In the genomic region with DNA sequence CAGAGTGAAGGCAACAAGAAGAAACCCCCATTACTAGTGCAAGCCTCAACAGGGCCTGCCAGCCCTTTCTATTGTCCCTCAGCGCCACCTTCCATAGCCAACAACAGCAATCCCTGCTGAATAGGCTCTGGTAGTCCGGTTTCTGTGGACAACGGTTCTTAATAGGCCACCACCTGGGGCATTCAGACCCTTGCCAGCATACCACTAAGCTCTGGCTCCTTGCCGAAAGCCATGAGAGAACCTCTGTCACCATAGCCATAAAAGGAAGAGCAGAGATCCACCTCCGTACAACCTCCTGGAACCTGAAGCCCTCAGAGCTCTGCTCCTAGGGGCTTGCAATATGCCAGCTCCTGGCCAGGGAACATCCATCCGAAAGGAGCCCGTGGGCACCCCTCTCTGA, we compare ENCODE assay signal across 12 mouse cellular contexts. TPM values are rescaled to one million over a fixed set of nuclear protein-coding genes. Genes with fewer than 3 reads are reported as not detected.
DNase-seq lines count a peak whose midpoint lies in the region; ATAC-seq and TF ChIP-seq lines count a peak whose summit lies in the region.
"Had no signal": no experiment of that assay in that cellular context is flagged by ENCODE, and none has a peak within 500 bp of the region (broad histone marks: within the 10 kb centered on the region; RNA-seq: fewer than 3 reads in every experiment).

No protein-coding gene starts in this region.

- ATAC-seq in forebrain, embryonic 12.5 days (ENCODE audit: low FRiP score): no peak
- peak; percentile 3; the same call in 1 of the 2 replicates for ATAC-seq in midbrain, embryonic 13.5 days

- peaks cover 3 to 31% of the 10 kb centered on the region in 2 experiments; a peak in 2 of 4 replicates for H3K4me1 ChIP-seq in ES-E14 (ENCODE audit: control insufficient read depth in 2 of 2, insufficient read depth in 2 of 2, low read length in 2 of 2, poor library complexity in 1 of 2)
- H3K4me1 ChIP-seq in forebrain, embryonic 12.5 days: peaks cover 45% of the 10 kb centered on the region
- peaks cover 47% of the 10 kb centered on the region for H3K4me1 ChIP-seq in midbrain, embryonic 13.5 days (replicated peaks)

- H3K36me3 ChIP-seq in ES-E14 (ENCODE audit: control insufficient read depth, insufficient read depth, low read length, poor library complexity, severe bottlenecking): no peaks in the 10 kb centered on the region
- no peaks in the 10 kb centered on the region for H3K36me3 ChIP-seq in forebrain, embryonic 12.5 days (replicated peaks)
- H3K36me3 ChIP-seq in midbrain, embryonic 13.5 days: no peaks in the 10 kb centered on the region

- intact Hi-C loops in left cerebral cortex, postnatal 10 days (cut with DNase I): loop anchor here (10.0 kb wide), 1 partner anchor 265 kb away; no protein-coding TSS in a partner anchor

- DNase-seq in ES-E14 (ENCODE audit: low read depth, low spot score): no peak
- DNase-seq in cerebellum, adult 11 months: peak; percentile 70
- DNase-seq in gastrocnemius, postnatal 4 days (ENCODE audit: low spot score in 2 of 2): no peak
- DNase-seq in thymus, postnatal 14 days: no peak
- DNase-seq in left cerebral cortex, postnatal 10 days (ENCODE audit: extremely low spot score in 1 of 2, low spot score in 2 of 2): no peak
- no peak for DNase-seq in lung, postnatal 36 days

- no peaks in the 10 kb centered on the region for H3K9me3 ChIP-seq in ES-E14 (ENCODE audit: control insufficient read depth, insufficient read depth, low read depth, low read length)
- no peaks in the 10 kb centered on the region for H3K9me3 ChIP-seq in forebrain, embryonic 12.5 days
- H3K9me3 ChIP-seq in midbrain, embryonic 13.5 days: no peaks in the 10 kb centered on the region

- WGBS in forebrain, embryonic 12.5 days: 22% methylated on average over 7 of the region's 7 CpGs
- WGBS in midbrain, embryonic 13.5 days: 27% methylated on average over 7 of the region's 7 CpGs

- in situ Hi-C loops in ES-E14 (cut with MboI; ENCODE audit: low sequenced_read_pairs in 2 of 2, unreplicated experiment in 2 of 2): no loop called here

- H3K9ac ChIP-seq in ES-E14 (ENCODE audit: insufficient read depth, low read depth, low read length, poor library complexity, severe bottlenecking): no peak overlapping the region
- peak overlapping the region; percentile 40; the same call in 1 of the 2 replicates for H3K9ac ChIP-seq in forebrain, embryonic 12.5 days
- H3K9ac ChIP-seq in midbrain, embryonic 13.5 days (replicated peaks): peak overlapping the region; percentile 59

- peak overlapping the region; percentile 40; the same call in 1 of the 2 replicates for H3K4me2 ChIP-seq in forebrain, embryonic 12.5 days
- peak overlapping the region; percentile 42 for H3K4me2 ChIP-seq in midbrain, embryonic 13.5 days (replicated peaks)
- H3K4me2 ChIP-seq: liver, embryonic 11.5 days had no signal

- H3K4me3 ChIP-seq in ES-E14 (ENCODE audit: insufficient read depth in 1 of 2, low read depth in 1 of 2, low read length in 2 of 2, poor library complexity in 1 of 2, severe bottlenecking in 1 of 2): no peak overlapping the region
- H3K4me3 ChIP-seq in forebrain, embryonic 12.5 days (replicated peaks): no peak overlapping the region
- no peak overlapping the region for H3K4me3 ChIP-seq in midbrain, embryonic 13.5 days (replicated peaks)
- H3K4me3 ChIP-seq: myocyte had no signal

- H3K27me3 ChIP-seq in forebrain, embryonic 12.5 days: peaks cover 7% of the 10 kb centered on the region; the same call in 1 of the 2 replicates
- H3K27me3 ChIP-seq in midbrain, embryonic 13.5 days: no peaks in the 10 kb centered on the region

- H3K27ac ChIP-seq in ES-E14 (ENCODE audit: insufficient read depth, low read depth, low read length, poor library complexity, severe bottlenecking): peak overlapping the region; percentile 32; the same call in 1 of the 2 replicates
- peak overlapping the region; percentile 89 for H3K27ac ChIP-seq in forebrain, embryonic 12.5 days
- H3K27ac ChIP-seq in midbrain, embryonic 13.5 days: peak overlapping the region; percentile 93

TF ChIP-seq in ES-E14, 5 proteins besides CTCF, POLR2A, EP300 and RAD21:
- TF ChIP-seq HCFC1 (IDR thresholded peaks at IDR 0.05; ENCODE audit: borderline replicate concordance, insufficient read depth, low read length) (no peak), MAFK (IDR thresholded peaks at IDR 0.05; ENCODE audit: insufficient read depth, low read depth, low read length) (no peak), ZC3H11A (IDR thresholded peaks at IDR 0.05; ENCODE audit: borderline replicate concordance, low read depth, low read length) (no peak), CHD2 (IDR thresholded peaks at IDR 0.05; ENCODE audit: low read depth, low read length) (no peak), ZNF384 (IDR thresholded peaks at IDR 0.05; ENCODE audit: low read depth, low read length) (no peak)

RNA-seq across cellular contexts. Expression of a gene that starts 5.0 kb away (rescaled TPM):
- 0.18 and 0.90 TPM in 2 replicates for total RNA-seq in ES-E14 (2012; rRNA removed)
- polyA plus RNA-seq in forebrain, embryonic 12.5 days (2016; fragmentation: Nextera tagmentation; extraction: Ambion mirVana): 0.34 and 0.45 TPM in 2 replicates
- polyA plus RNA-seq in midbrain, embryonic 13.5 days (2015; fragmentation: Nextera tagmentation; extraction: Ambion mirVana): 0.17 and 0.23 TPM in 2 replicates
- under 1 TPM; 0.10 to 0.15 TPM for total RNA-seq in gastrocnemius, postnatal 4 days (2021)
- 1 to 10 TPM; 1.3 to 2.0 TPM for total RNA-seq in left cerebral cortex, postnatal 10 days (2021)
- total RNA-seq: hematopoietic stem cell, adult 5-6 weeks; MEL had no signal
- polyA plus RNA-seq: liver, embryonic 11.5 days had no signal

RNA-seq across cellular contexts. Expression of a gene that starts 16.0 kb away (rescaled TPM):
- total RNA-seq in ES-E14 (2012; rRNA removed): 9.4 and 13.9 TPM in 2 replicates
- 102 and 108 TPM in 2 replicates for polyA plus RNA-seq in forebrain, embryonic 12.5 days (2016; fragmentation: Nextera tagmentation; extraction: Ambion mirVana)
- 147 and 162 TPM in 2 replicates for polyA plus RNA-seq in midbrain, embryonic 13.5 days (2015; fragmentation: Nextera tagmentation; extraction: Ambion mirVana)
- 10 to 100 TPM; 24.1 to 28.1 TPM for total RNA-seq in gastrocnemius, postnatal 4 days (2021)
- total RNA-seq in left cerebral cortex, postnatal 10 days (2021): 100 to 1,000 TPM; 103 to 108 TPM

RNA-seq across cellular contexts. Expression of a gene that starts 52.6 kb away (rescaled TPM):
- 6.8 and 8.0 TPM in 2 replicates for total RNA-seq in ES-E14 (2012; rRNA removed)
- 34.5 and 36.3 TPM in 2 replicates for polyA plus RNA-seq in forebrain, embryonic 12.5 days (2016; fragmentation: Nextera tagmentation; extraction: Ambion mirVana)
- polyA plus RNA-seq in midbrain, embryonic 13.5 days (2015; fragmentation: Nextera tagmentation; extraction: Ambion mirVana): 28.1 and 30.6 TPM in 2 replicates
- 10 to 100 TPM; 18.5 to 21.0 TPM for total RNA-seq in gastrocnemius, postnatal 4 days (2021)
- total RNA-seq in left cerebral cortex, postnatal 10 days (2021): 10 to 100 TPM; 26.7 to 27.6 TPM

Comparison
In these comparisons a context has a peak if more than half of its experiments do, and no peak if none do; other contexts are left out.
1. H3K27ac ChIP-seq: peak in every context shown above with its lines; median percentile 93 in midbrain, embryonic 13.5 days; 89 in forebrain, embryonic 12.5 days; 32 in ES-E14.